Mouse (Mus musculus): Measurements from ENCODE around the gene Snapc3.
A peak's percentile ranks its signal among the peaks of the same experiment; 100 is the strongest.

- TF ChIP-seq POLR2A (IDR thresholded peaks at IDR 0.05; ENCODE audit: extremely low read depth, insufficient read depth, low read length) (peak; percentile 89), CTCF (IDR thresholded peaks at IDR 0.05; ENCODE audit: extremely low read depth, insufficient read depth, low read length) (no peak)
These were observed at the start of gene Snapc3 for GRCm38 (mm10) chr4:83417160-83417819.
